Mouse (Mus musculus): Measurements from ENCODE around the gene Fut1. TPM values are rescaled to one million over a fixed set of nuclear protein-coding genes. Genes with fewer than 3 reads are reported as not detected.
A peak's percentile ranks its signal among the peaks of the same experiment; 100 is the strongest.
"Not testable (repeated sequence)": the region's sequence is repeated elsewhere in the genome, so short reads cannot be mapped to it uniquely, and the experiment has no call there.

Gene Fut1
- polyA plus RNA-seq, 2 experiments from 2014 or later, result not detected

- no peak for ATAC-seq
Measured at GRCm38 (mm10) chr7:45639561-45640027, 22.5 kb downstream of the Fut1 start, which contains the start of gene Mamstr. TSS of gene Mamstr (plus strand) at chr7:45639977.

DNA sequence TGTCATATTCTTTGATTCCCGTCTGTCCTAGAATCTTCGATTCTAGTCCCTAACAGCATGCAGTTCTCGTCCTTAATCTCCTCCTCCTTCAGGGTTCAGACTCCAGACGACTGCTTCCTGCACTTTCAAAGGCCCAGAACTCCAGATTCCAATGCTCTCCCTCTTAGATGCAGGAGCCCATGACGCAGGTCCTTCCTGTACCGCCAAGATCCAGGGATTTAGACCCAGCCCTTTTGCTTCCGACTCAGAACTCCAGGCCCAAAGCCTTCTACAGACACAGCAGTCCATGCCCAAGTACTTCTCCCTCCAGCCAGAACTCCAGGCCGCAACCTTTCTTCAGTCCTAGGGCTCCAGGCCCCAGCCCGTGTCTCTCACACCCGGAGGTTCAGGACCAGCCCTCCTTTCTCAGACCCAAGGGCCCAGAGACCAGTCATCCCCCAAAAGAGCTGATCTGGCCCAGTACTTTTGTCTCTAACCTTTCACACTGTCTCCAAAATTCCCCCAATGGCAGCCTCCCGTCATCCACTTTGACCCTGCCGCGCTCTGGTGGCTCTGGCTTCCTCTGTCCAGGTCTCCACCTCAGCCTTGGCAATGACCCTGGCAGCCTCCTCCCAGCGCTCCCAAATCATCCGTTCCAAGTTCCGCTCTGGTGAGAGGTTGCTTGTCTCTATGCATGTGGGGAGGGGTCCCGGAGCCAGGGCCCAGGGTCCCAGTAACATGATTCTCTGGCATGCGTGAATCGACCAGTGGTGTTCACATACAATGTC is 23.3 kb downstream of the Fut1 start:
- ATAC-seq, result no peak

DNA sequence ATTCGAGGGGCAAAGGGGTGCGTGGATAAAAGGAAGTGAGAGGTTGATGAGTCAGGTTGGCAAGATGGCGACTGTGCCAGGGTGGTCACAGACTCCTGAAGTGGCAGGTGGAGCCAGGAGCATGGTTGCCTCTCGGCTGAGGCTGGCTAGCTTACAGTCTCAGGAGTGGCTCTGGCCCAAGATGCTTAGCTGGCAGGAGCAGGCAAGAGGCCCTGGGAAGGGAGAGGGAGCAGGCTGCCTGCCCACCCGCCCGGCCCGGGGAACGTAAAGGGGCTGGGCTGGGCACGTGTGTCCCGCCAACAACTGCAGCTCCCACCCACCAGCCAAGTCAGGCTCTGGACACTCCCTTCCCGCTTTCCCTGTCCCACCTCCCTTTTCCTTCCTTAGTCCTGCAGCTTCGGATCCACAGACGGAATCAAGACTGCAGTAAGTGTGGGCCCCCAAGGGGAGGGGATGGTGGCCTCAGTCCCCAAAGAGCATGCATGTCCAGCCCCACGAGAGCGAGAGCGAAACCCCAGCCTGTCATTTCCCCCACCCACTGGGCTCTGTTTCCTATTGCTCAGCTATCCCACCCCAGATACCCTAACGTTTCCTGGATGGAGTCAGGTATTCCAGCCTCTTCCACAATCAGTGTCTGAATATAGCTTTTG is 24.4 kb downstream of the Fut1 start:
- no peak for ATAC-seq

- ATAC-seq, result no peak
Measured at GRCm38 (mm10) chr7:45642083-45642482, 25.0 kb downstream of the Fut1 start.

- no peak for ATAC-seq
Measured at GRCm38 (mm10) chr7:45642503-45643255, 25.6 kb downstream of the Fut1 start.

- peak; percentile 96 for ATAC-seq
Measured at GRCm38 (mm10) chr7:45643441-45644178, 26.5 kb downstream of the Fut1 start.

DNA sequence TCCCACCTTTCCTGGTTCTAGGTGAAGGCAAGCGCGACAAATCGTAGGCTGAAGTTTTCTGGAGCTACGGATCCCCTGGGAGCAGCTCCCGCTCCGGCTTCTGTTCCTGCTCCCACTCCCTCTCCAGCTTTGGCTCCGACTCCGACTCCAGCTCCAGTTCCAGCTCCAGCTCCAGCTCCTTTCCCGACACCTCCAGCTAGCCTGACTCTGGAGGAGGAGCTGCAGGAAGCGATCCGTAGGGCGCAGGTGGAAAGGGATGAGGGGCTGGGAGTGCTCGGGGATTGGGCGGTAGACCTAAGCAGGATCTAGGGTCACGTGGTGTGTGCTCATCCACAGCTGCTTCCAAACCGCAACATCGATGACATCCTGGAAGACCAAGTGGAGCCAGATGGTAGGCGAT is 27.1 kb downstream of the Fut1 start:
- ATAC-seq, result no peak

DNA sequence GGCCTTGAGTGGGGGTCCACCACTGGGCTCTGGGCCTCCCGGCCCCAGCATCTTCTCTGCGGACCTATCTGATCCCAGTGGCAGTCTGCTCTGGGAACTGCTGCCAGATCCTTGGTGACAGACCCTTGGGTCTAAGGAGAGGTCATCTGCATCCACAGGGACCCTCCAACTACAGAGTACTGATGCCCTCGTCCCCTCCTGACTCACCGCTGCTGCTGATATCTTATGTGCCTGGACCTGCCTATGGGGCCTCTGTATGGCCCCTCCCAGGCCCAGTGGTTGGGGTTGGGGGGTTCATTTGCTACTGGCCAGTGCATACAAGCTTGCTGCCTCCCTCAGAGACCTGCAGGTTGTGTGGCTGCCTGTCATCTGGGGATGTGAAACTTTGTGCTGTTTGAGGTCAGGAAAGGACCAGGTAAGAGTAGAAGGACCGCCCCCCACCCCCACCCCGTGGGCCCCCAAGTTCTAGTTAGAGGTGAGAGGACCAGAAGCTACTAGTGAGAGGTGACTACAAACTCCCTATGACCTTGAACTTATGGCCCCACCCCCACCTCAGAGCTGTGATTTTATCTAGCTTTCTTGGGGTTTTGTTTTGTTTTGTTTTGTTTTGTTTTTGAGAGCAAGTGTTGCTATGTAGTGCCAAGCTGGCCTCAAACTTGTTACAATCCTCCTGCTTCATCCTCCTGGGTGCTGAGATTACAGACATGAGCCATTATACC is 27.9 kb downstream of the Fut1 start:
- ATAC-seq, result no peak

DNA sequence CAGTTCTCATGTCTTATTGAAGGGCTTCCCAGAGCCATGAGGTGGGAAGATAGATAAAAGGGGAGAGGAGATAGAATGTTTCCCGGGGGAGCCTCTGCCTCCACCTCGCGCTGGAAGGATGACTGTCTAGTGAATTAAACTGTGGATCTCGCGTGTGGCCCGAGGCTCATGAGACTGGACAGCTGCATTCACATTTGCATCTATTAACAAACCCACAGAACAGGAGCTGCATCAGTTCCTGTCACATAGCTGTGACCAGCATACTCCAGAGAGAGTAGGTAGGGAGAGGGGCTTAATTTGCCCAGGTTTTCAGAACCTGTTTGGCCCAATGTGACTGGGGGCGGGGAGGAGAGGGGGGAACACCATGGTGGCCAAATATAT is 28.5 kb downstream of the Fut1 start:
- no peak for ATAC-seq

GRCm38 (mm10) chr7:45646671-45647070 is 29.6 kb downstream of the Fut1 start:
- ATAC-seq, result no peak

DNA sequence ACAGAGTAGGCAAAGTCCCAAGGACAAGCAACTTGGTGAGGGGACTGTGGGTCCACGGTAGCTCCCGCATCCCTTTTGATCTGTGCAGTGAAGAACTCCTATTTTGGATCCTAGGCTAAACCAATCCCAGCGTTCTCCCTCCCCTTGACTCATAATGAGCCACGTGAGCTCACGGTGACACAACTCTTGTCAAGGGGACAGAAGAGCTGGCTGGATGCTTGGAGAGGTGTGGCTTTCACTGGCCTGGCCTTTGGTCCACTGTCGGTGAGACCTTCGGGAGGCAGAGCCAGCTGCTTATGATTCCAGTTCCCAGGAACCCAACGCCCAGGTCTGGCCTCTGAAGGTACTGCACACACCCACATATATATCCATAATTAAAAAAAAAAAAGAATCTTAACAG is 32.3 kb downstream of the Fut1 start:
- ATAC-seq, result no peak

GRCm38 (mm10) chr7:45650484-45650883 is 33.4 kb downstream of the Fut1 start:
- not testable (repeated sequence) for ATAC-seq

DNA sequence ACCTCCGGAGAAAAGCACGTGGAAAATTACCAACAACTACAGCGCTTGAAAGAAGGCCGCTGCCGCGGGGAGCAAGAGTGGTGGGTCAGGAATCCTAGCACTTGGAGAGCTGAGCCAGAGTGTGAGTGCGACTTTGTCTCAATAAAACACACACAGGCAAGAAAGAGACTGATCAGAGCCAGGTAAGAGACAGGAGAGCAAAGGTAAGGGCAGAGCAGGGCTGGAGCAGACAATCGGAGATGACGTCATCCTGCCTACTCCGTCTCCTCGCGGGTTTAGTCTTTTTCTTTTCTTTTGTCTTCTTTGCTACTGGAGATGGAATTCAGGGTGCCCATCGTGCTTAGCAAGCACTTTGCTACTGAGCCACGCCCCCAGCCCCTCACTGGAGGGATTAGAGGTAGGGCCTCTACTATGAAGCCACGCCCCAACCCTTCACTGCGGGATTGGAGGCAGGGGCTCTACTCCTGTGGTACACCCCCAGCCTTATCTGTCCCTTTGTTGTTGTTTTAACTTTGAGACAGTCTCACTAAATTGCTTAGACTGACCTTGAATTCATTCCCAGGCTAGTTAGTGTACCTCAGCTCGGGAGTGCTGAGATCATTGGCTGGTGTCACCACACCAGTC is 37.4 kb downstream of the Fut1 start:
- no peak for ATAC-seq

DNA sequence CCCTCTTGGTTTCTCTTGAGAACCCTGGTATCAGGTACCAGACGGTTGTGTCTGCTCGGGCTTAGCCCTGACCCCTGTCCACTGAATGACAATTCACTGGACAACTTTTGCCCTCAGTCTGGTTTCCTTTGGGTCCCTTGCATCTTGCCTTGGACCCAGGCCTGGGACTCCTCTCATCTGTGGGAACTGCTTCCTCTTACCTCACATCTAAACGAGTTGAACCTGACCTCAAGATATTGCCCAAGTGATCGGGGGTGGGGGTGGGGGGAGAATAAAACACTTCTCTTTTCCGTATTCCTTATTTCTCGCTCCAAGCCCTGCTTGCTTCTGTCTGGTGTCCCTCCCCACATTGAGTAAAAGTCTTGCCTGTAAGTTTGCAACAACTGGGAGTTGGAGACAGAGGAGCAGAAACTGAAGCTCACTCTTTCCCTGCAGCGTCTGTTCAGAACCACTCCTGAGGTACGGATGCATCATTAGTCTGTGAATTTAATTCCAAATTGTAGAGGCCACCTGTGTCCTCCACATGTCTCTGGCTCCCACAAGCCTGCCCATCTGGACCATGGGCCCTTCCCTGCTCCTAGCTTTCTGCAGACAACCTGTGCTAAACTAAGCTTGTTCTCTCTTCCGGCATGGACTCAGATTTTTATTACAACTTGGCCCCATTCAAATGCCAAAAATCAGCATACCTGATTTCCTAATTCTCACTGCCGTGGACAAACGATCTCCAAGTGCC is 43.8 kb downstream of the Fut1 start:
- no peak for ATAC-seq

DNA sequence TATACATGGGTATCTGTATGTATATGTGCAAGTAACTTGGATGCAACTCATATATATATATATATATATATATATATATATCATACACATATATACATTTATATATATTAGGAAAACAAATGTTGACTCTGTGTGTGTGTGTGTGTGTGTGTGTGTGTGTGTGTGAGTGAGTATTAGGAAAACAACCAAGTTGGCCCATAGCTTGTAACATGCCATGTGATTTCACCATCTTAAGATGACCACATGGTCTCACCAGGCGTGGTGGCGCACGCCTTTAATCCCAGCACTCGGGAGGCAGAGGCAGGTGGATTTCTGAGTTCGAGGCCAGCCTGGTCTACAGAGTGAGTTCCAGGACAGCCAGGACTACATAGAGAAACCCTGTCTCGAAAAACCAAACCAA is 44.6 kb downstream of the Fut1 start:
- not testable (repeated sequence) for ATAC-seq

DNA sequence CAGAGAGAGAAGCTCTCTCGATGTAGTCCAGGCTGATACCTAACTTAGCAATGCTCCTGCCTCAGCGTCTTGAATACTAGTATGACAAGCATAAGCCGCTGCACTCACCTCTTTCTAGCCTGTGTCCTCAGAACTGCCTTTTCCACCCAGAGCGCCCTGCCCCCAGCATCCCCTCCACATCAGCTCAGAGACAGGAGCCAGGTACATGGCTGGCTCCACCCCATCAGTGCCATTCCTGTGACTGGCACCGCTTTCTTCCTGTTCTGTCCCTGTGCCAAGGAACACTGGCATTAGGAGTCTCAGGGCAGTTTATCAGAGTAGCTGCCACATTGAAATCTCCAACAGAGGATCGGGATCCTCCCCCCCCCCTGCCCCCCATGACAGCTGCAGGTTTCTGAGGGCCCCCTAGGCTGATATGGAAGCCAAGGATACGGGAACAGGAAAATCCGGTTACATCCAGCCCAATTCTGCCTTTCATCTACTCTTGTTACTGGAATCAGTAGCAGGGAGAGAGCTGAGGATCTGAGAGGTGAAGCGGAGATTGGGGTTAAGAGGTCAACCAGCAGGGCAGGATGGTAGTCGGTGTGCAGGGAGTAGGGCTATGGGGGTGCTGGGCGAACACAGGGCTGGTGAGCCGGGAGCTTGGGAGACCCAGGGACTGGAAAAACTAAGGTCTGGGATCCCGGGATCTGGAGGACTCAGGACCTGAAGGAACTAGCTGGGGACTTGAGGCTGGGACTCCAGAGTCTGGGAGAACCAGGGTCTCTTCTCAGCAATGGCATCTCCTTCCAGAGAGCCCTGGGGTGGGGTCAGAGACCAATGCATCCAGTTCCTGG is 48.4 kb downstream of the Fut1 start:
- ATAC-seq, result no peak

DNA sequence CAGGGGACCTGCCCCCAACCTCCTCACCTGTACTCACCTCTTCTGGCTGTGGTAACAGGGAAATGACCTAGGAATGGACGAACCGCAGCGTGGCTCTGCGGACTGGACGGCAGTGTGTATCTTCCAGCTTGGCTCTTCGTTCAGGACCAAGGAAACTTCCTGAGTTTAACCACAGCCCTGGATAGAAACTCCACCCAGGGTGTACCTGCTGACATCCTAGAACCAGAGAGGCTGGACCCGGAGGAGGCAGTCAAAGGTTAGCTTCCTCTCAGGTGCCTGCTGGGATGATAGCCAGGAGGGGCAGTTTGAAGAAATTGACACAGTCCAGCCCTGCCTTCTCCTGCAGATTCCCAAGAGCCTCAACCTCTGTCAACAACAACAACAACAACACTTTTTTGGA is 49.1 kb downstream of the Fut1 start, which contains the start of gene Fut2:
Gene Fut2, minus strand, starts transcription at position 234 of the 400 bp plus-strand sequence.
- no peak for ATAC-seq

- no peak for ATAC-seq
Measured at GRCm38 (mm10) chr7:45667761-45668160, 50.7 kb downstream of the Fut1 start.

DNA sequence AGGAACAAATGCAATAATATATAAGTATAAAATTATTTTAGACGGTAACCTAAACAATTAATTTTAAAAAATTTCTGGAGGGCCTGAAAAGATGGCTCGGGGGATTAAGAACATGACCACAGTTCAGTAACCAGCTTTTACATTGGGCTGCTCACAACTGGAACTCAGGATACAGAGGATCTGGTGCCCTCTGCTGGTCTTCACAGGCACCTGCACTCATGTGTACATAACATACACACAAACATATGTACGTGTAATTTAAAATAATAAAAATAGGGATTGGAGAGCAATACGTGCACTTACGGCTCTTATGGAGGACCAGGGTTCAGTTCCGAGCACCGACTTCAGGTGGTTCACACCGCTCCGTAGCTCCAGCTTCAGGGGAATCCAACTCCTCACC is 51.8 kb downstream of the Fut1 start:
- ATAC-seq, result no peak

Data from CD4-positive, CD25-positive, alpha-beta regulatory T cell, adult 4 months (primary cell).